Mouse (Mus musculus): ENCODE measurements around the gene Abca14.
"Not testable (repeated sequence)": the region's sequence is repeated elsewhere in the genome, so short reads cannot be mapped to it uniquely, and the experiment has no call there.

The Abca14 gene

GRCm38 (mm10) chr7:120201771-120202170 lies 2.0 kb upstream of the Abca14 start, which contains the start of gene Crym:
Crym (minus strand) TSS chr7:120202111.
- no peak for DNase-seq (ENCODE audit: low spot score in 2 of 2)

GRCm38 (mm10) chr7:120205989-120206388 lies 2.2 kb downstream of the Abca14 start:
- DNase-seq (ENCODE audit: low spot score in 2 of 2) = no peak

GRCm38 (mm10) chr7:120228541-120228940 lies 24.8 kb downstream of the Abca14 start:
- DNase-seq (ENCODE audit: low spot score in 2 of 2) = no peak

GRCm38 (mm10) chr7:120241092-120241491 lies 37.3 kb downstream of the Abca14 start:
- DNase-seq (ENCODE audit: low spot score in 2 of 2) = no peak

GRCm38 (mm10) chr7:120271135-120271991 lies 67.6 kb downstream of the Abca14 start:
- DNase-seq (ENCODE audit: low spot score in 2 of 2) = no peak

GRCm38 (mm10) chr7:120272110-120272509 lies 68.3 kb downstream of the Abca14 start:
- no peak for DNase-seq (ENCODE audit: low spot score in 2 of 2)

GRCm38 (mm10) chr7:120285286-120285685 lies 81.5 kb downstream of the Abca14 start:
- no peak for DNase-seq (ENCODE audit: low spot score in 2 of 2)

- DNase-seq (ENCODE audit: low spot score in 2 of 2) = no peak
Observed at GRCm38 (mm10) chr7:120316086-120316485, 112.3 kb downstream of the Abca14 start.

- DNase-seq (ENCODE audit: low spot score in 2 of 2) = no peak
Observed at GRCm38 (mm10) chr7:120322963-120323362, 119.2 kb downstream of the Abca14 start.

GRCm38 (mm10) chr7:120325911-120326310 lies 122.2 kb downstream of the Abca14 start:
- not testable (repeated sequence) for DNase-seq (ENCODE audit: low spot score in 2 of 2)

- DNase-seq (ENCODE audit: low spot score in 2 of 2) = no peak
Observed at GRCm38 (mm10) chr7:120327220-120328073, 123.7 kb downstream of the Abca14 start.

GRCm38 (mm10) chr7:120328087-120328793 lies 124.5 kb downstream of the Abca14 start, which contains the start of gene Abca15:
Abca15 (plus strand) TSS chr7:120328670.
- no peak for DNase-seq (ENCODE audit: low spot score in 2 of 2)

GRCm38 (mm10) chr7:120361159-120361558 lies 157.4 kb downstream of the Abca14 start:
- no peak for DNase-seq (ENCODE audit: low spot score in 2 of 2)
